Mouse (Mus musculus) myocyte (in vitro differentiated cells): ENCODE measurements around the gene Klrd1. TPM values are rescaled to one million over a fixed set of nuclear protein-coding genes. Genes with fewer than 3 reads are reported as not detected.
"Not testable (repeated sequence)": the region's sequence is repeated elsewhere in the genome, so short reads cannot be mapped to it uniquely, and the experiment has no call there.

Source experiments
- H3K27me3 ChIP-seq: one replicate; pipeline ENCODE4 v1.6.1; 2011; ENCODE audit not compliant: control insufficient read depth, insufficient read depth, insufficient read length
- H3K36me3 ChIP-seq: one replicate; pipeline ENCODE4 v1.6.1; 2011; ENCODE audit not compliant: control insufficient read depth, insufficient read depth
- H3K4me2 ChIP-seq: one replicate; pipeline ENCODE4 v1.6.1; 2011; ENCODE audit warnings: low read depth, control low read depth
- H3K4me3 ChIP-seq: one replicate; pipeline ENCODE4 v1.5.1; 2011; ENCODE audit warnings: mild to moderate bottlenecking, control low read depth, moderate library complexity
- H3K79me2 ChIP-seq: one replicate; pipeline ENCODE4 v1.6.1; 2011; ENCODE audit not compliant: control insufficient read depth, insufficient read depth
- H3ac ChIP-seq: one replicate; pipeline ENCODE4 v1.6.1; 2011; ENCODE audit not compliant: control insufficient read depth, insufficient read length
- CEBPB ChIP-seq: IDR thresholded peaks from 2 replicates; pipeline ENCODE4 v1.6.1; 2011; ENCODE audit warnings: mild to moderate bottlenecking, moderate library complexity; ENCODE audit not compliant: poor library complexity, insufficient read depth, severe bottlenecking
- E2F4 ChIP-seq: IDR thresholded peaks from one replicate; pipeline ENCODE4 v1.6.1; 2011; ENCODE audit warnings: mild to moderate bottlenecking, control low read depth, moderate library complexity; ENCODE audit not compliant: insufficient read depth
- MAX ChIP-seq: IDR thresholded peaks from one replicate; pipeline ENCODE4 v1.6.1; 2011; ENCODE audit warnings: low read depth, mild to moderate bottlenecking, control low read depth
- MYOD1 ChIP-seq, 3 experiments: IDR thresholded peaks; one replicate each; pipeline ENCODE4 v1.6.1; 2011; ENCODE audit warnings: control low read depth in 2 of 3, low read depth in 2 of 3, mild to moderate bottlenecking in 2 of 3, moderate library complexity in 1 of 3; ENCODE audit not compliant: insufficient read length in 2 of 3, control insufficient read depth in 1 of 3
- MYOG ChIP-seq, 3 experiments: IDR thresholded peaks; one replicate each; pipeline ENCODE4 v1.6.1; 2011; ENCODE audit warnings: control low read depth in 2 of 3, low read depth in 2 of 3, mild to moderate bottlenecking in 2 of 3; ENCODE audit not compliant: insufficient read length in 2 of 3, control insufficient read depth in 1 of 3, insufficient read depth in 1 of 3
- POLR2A ChIP-seq: IDR thresholded peaks from one replicate; pipeline ENCODE4 v1.6.1; 2011; ENCODE audit warnings: low read depth, mild to moderate bottlenecking, control low read depth, moderate library complexity; ENCODE audit not compliant: insufficient read length
- POLR2AphosphoS2 ChIP-seq: IDR thresholded peaks from one replicate; pipeline ENCODE4 v1.6.1; 2011; ENCODE audit warnings: low read depth, control low read depth; ENCODE audit not compliant: insufficient read length
- REST ChIP-seq: IDR thresholded peaks from one replicate; pipeline ENCODE4 v1.6.1; 2011; ENCODE audit warnings: mild to moderate bottlenecking, control low read depth, moderate library complexity; ENCODE audit not compliant: insufficient read depth, insufficient read length
- SRF ChIP-seq: IDR thresholded peaks from one replicate; pipeline ENCODE4 v1.6.1; 2011; ENCODE audit warnings: low read depth; ENCODE audit not compliant: control insufficient read depth, insufficient read length
- TCF12 ChIP-seq: IDR thresholded peaks from one replicate; pipeline ENCODE4 v1.6.1; 2011; ENCODE audit warnings: mild to moderate bottlenecking, control low read depth; ENCODE audit not compliant: poor library complexity, insufficient read depth, severe bottlenecking
- TCF3 ChIP-seq: IDR thresholded peaks from one replicate; pipeline ENCODE4 v1.6.1; 2011; ENCODE audit warnings: low read depth, control low read depth; ENCODE audit not compliant: insufficient read length
- USF1 ChIP-seq: IDR thresholded peaks from one replicate; pipeline ENCODE4 v1.6.1; 2011; ENCODE audit warnings: low read depth, mild to moderate bottlenecking, control low read depth, moderate library complexity
- polyA plus RNA-seq: library from polyadenylated mRNA; unstranded; fragments of >200 nt; fragmentation: generic; extraction: Trizol; gene quantifications from one replicate; pipeline ENCODE4 v1.2.1, GENCODE M21; 2012; ENCODE audit warnings: missing spikeins

Gene Klrd1
- polyA plus RNA-seq, 1 experiment: not detected

DNA sequence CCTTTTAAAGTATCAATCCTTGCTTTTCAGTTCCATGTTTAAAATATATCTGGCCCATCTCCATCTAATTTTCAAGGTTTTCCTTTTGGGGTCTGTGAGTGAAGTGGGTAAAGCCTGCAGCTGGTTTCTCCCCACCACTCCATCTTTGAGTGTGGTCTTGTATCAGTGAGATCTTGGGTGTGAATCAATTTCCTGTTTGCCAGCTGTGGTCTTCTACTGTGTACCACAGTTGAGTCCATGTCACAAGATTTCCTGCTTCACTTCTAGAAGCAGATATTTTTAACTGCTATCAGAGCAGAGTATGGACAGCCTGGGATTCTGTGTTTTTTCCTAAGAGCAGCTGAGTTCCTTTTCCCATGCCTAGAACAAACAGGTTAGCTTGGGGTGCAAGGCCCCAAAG lies 16.8 kb downstream of the Klrd1 start:
- Histone ChIP-seq H3K27me3 (no peaks in the 10 kb centered on the region), H3K79me2 (no peaks in the 10 kb centered on the region), H3K4me3 (no peak overlapping the region), H3K36me3 (no peaks in the 10 kb centered on the region), H3K4me2 (no peak overlapping the region), H3ac (no peak overlapping the region)
- TF ChIP-seq TCF12 (no peak), CEBPB (no peak), MYOG (IDR thresholded peaks at IDR 0.05; ENCODE audit: control insufficient read depth in 1 of 3, insufficient read depth in 1 of 3, insufficient read length in 2 of 3, low read depth in 2 of 3) (no peak), MAX (no peak), MYOD1 (IDR thresholded peaks at IDR 0.05; ENCODE audit: control insufficient read depth in 1 of 3, insufficient read length in 2 of 3, low read depth in 2 of 3) (no peak), E2F4 (no peak), SRF (no peak), REST (no peak), USF1 (no peak)

- no peak for TF ChIP-seq E2F4
- no peak for TF ChIP-seq CEBPB
- TF ChIP-seq REST: no peak
- TF ChIP-seq TCF3: no peak
- TF ChIP-seq TCF12: no peak
- no peak for TF ChIP-seq MYOD1 (IDR thresholded peaks at IDR 0.05; ENCODE audit: control insufficient read depth in 1 of 3, insufficient read length in 2 of 3, low read depth in 2 of 3)
- TF ChIP-seq SRF: no peak
- no peak for TF ChIP-seq POLR2A
- TF ChIP-seq MAX: no peak
- no peak for TF ChIP-seq USF1
- TF ChIP-seq MYOG (IDR thresholded peaks at IDR 0.05; ENCODE audit: control insufficient read depth in 1 of 3, insufficient read depth in 1 of 3, insufficient read length in 2 of 3, low read depth in 2 of 3): no peak
- no peak for TF ChIP-seq POLR2AphosphoS2
- Histone ChIP-seq H3ac (no peak within 1 kb of the TSS), H3K27me3 (no peaks in the 10 kb centered on the region), H3K4me2 (no peak within 1 kb of the TSS), H3K4me3 (no peak within 1 kb of the TSS), H3K79me2 (no peaks in the 10 kb centered on the region), H3K36me3 (no peaks in the 10 kb centered on the region)
Measured at GRCm38 (mm10) chr6:129623735-129624134, 32.2 kb downstream of the Klrd1 start, which contains the start of gene Klrk1. Klrk1 (minus strand) TSS chr6:129623864.

GRCm38 (mm10) chr6:129631046-129631445 lies 39.5 kb downstream of the Klrd1 start:
- H3K4me2 ChIP-seq, H3K4me3 ChIP-seq, H3K27me3 ChIP-seq, H3K79me2 ChIP-seq, H3ac ChIP-seq, H3K36me3 ChIP-seq: not testable (repeated sequence)

DNA sequence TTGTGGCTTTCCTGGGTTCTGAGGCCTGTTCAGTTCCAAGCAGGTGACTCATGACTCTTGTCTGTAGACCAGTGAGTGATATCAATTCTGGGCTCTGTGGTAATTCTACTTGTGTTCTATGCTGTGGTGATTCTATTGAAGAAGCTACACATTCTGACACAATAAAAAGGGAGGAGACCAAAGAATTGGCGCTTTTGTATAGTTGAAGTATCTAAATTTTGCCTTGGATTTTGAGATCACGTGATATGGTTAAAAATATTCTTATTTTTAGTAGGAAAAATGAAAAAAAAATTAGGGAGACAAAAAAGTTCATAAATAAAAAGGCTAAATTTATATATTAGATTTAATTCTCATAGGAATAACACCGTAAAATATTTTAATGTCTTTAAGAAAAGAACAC lies 51.7 kb downstream of the Klrd1 start, which contains the start of gene Klrc3:
Gene Klrc3, minus strand, starts transcription at position 101 of the 400 bp plus-strand sequence.
- H3ac ChIP-seq, H3K4me3 ChIP-seq, H3K27me3 ChIP-seq, H3K4me2 ChIP-seq, H3K79me2 ChIP-seq, H3K36me3 ChIP-seq: not testable (repeated sequence)

DNA sequence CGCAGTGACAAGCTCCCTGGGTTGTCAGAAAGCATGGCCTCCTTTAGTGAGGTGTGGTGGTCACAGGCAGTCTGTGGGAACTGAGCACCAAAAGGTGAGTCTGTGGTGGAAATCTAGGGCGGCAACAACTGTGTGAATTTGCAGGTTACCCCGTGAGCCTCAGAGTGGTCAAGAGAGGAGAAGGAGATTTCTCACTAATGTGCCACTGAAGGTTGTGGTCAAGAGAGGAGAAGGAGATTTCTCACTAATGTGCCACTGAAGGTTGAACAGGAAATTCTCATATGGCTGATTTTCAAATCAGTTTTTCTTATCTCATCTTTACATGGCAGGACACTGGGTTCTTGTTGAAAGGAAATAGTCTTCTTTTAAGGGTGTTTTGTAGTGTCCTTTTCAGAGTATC lies 52.5 kb downstream of the Klrd1 start:
- H3K4me3 ChIP-seq, H3K27me3 ChIP-seq, H3ac ChIP-seq: not testable (repeated sequence)

More for the DNA sequence above, 52.5 kb downstream of the Klrd1 start:
- not testable (repeated sequence) for H3K36me3 ChIP-seq, H3K79me2 ChIP-seq, H3K4me2 ChIP-seq

Other genes with a start within 250 kb of the Klrd1 start
- not detected for gene Clec12a, start 249.1 kb upstream of the Klrd1 start, polyA plus RNA-seq
- not detected for gene Clec12b, start 205.9 kb upstream of the Klrd1 start, polyA plus RNA-seq
- gene Clec1b, start 194.5 kb upstream of the Klrd1 start, polyA plus RNA-seq: not detected
- gene Clec9a, start 182.9 kb upstream of the Klrd1 start, polyA plus RNA-seq: not detected
- 0.13 TPM for gene Clec1a, start 139.8 kb upstream of the Klrd1 start, polyA plus RNA-seq
- gene Olr1, start 84.6 kb upstream of the Klrd1 start, polyA plus RNA-seq: 0.11 TPM
- gene Tmem52b, start 79.2 kb upstream of the Klrd1 start, polyA plus RNA-seq: not detected
- gene Gabarapl1, start 58.6 kb upstream of the Klrd1 start, polyA plus RNA-seq: 53.6 TPM
- not detected for gene Klre1, start 13.9 kb upstream of the Klrd1 start, polyA plus RNA-seq
- gene Klrk1, start 32.1 kb downstream of the Klrd1 start, polyA plus RNA-seq: not detected
- gene Klrc3, start 51.6 kb downstream of the Klrd1 start, polyA plus RNA-seq: not detected
- not detected for gene Klrc2, start 68.9 kb downstream of the Klrd1 start, polyA plus RNA-seq
- gene Klrc1, start 87.2 kb downstream of the Klrd1 start, polyA plus RNA-seq: not detected
- not detected for gene Klri1, start 125.3 kb downstream of the Klrd1 start, polyA plus RNA-seq
- gene Klri2, start 148.7 kb downstream of the Klrd1 start, polyA plus RNA-seq: not detected
- not detected for gene Gm156, start 192.5 kb downstream of the Klrd1 start, polyA plus RNA-seq